Comparison of ENCODE assay signal across 8 mouse cellular contexts in genomic region chr13:75709026-75709778, GRCm38 (mm10). TPM values are rescaled to one million over a fixed set of nuclear protein-coding genes. Genes with fewer than 3 reads are reported as not detected.
A peak's percentile ranks its signal among the peaks of the same experiment; 100 is the strongest.
DNase-seq lines count a peak whose midpoint lies in the region; ATAC-seq and TF ChIP-seq lines count a peak whose summit lies in the region.

No protein-coding gene starts in this region.

- no peak for DNase-seq in kidney, adult 8-10 months
- no peak for DNase-seq in cerebellum, postnatal 25 days
- no peak for DNase-seq in ovary, postnatal 36 days (ENCODE audit: low spot score)

- no peak for TF ChIP-seq POLR2A in myocyte (IDR thresholded peaks at IDR 0.05; ENCODE audit: insufficient read length, low read depth)

- peaks cover 37% of the 10 kb centered on the region for H3K79me2 ChIP-seq in myocyte (ENCODE audit: control insufficient read depth, insufficient read depth)

- H3K4me3 ChIP-seq in kidney, embryonic 14.5 days (ENCODE audit: low read length), result peak overlapping the region; percentile 65
- H3K4me3 ChIP-seq in E14TG2a.4 (replicated peaks; ENCODE audit: low read length) (peak overlapping the region; percentile 90), myocyte (peak overlapping the region; percentile 96)
- peak overlapping the region; percentile 74 for H3K4me3 ChIP-seq in embryonic facial prominence, embryonic 15.5 days (replicated peaks)
- peak overlapping the region; percentile 70 for H3K4me3 ChIP-seq in intestine, embryonic 16.5 days (ENCODE audit: low read length)

- H3ac ChIP-seq in myocyte (ENCODE audit: control insufficient read depth, insufficient read length), result peak overlapping the region; percentile 90

- H3K4me2 ChIP-seq in kidney, embryonic 14.5 days (replicated peaks; ENCODE audit: low read depth, low read length), result peak overlapping the region; percentile 73
- H3K4me2 ChIP-seq in embryonic facial prominence, embryonic 15.5 days (replicated peaks), result peak overlapping the region; percentile 66
- H3K4me2 ChIP-seq in intestine, embryonic 16.5 days (ENCODE audit: low read depth, low read length), result peak overlapping the region; percentile 77
- peak overlapping the region; percentile 84 for H3K4me2 ChIP-seq in myocyte (ENCODE audit: low read depth)

- no peaks in the 10 kb centered on the region for H3K27me3 ChIP-seq in kidney, embryonic 14.5 days (ENCODE audit: control insufficient read depth, insufficient read depth, low read length)
- peaks cover 14% of the 10 kb centered on the region for H3K27me3 ChIP-seq in E14TG2a.4 (ENCODE audit: insufficient read depth, low read length)
- H3K27me3 ChIP-seq in embryonic facial prominence, embryonic 15.5 days, result no peaks in the 10 kb centered on the region
- no peaks in the 10 kb centered on the region for H3K27me3 ChIP-seq in intestine, embryonic 16.5 days (replicated peaks; ENCODE audit: control insufficient read depth, insufficient read depth, low read length)
- H3K27me3 ChIP-seq in myocyte (ENCODE audit: control insufficient read depth, insufficient read depth, insufficient read length), result no peaks in the 10 kb centered on the region

- H3K27ac ChIP-seq in kidney, embryonic 14.5 days (ENCODE audit: low read depth, low read length), result no peak overlapping the region
- peak overlapping the region; percentile 84; the same call in 1 of the 2 replicates for H3K27ac ChIP-seq in embryonic facial prominence, embryonic 15.5 days (replicated peaks)
- no peak overlapping the region for H3K27ac ChIP-seq in intestine, embryonic 16.5 days (ENCODE audit: low read length)

- no peak for ATAC-seq in kidney, embryonic 14.5 days (ENCODE audit: low FRiP score, low TSS enrichment)
- ATAC-seq in embryonic facial prominence, embryonic 15.5 days (ENCODE audit: insufficient number of reproducible peaks, low FRiP score, low TSS enrichment, low read depth), result no peak
- no peak for ATAC-seq in intestine, embryonic 16.5 days

- WGBS in kidney, embryonic 14.5 days, result 46% methylated on average over 4 of the region's 4 CpGs
- WGBS in embryonic facial prominence, embryonic 15.5 days, result 24% methylated on average over 4 of the region's 4 CpGs
- WGBS in intestine, embryonic 16.5 days, result 51% methylated on average over 4 of the region's 4 CpGs

- H3K36me3 ChIP-seq in kidney, embryonic 14.5 days (ENCODE audit: control insufficient read depth, insufficient read depth, low read length), result no peaks in the 10 kb centered on the region
- H3K36me3 ChIP-seq in E14TG2a.4 (ENCODE audit: insufficient read depth, low read length) (peaks cover 6% of the 10 kb centered on the region; the same call in 1 of the 2 replicates), myocyte (ENCODE audit: control insufficient read depth, insufficient read depth) (no peaks in the 10 kb centered on the region)
- no peaks in the 10 kb centered on the region for H3K36me3 ChIP-seq in embryonic facial prominence, embryonic 15.5 days
- no peaks in the 10 kb centered on the region for H3K36me3 ChIP-seq in intestine, embryonic 16.5 days (ENCODE audit: control insufficient read depth, insufficient read depth, low read length)

- H3K9me3 ChIP-seq in kidney, embryonic 14.5 days (ENCODE audit: control insufficient read depth, low read length), result no peaks in the 10 kb centered on the region
- H3K9me3 ChIP-seq in E14TG2a.4 (ENCODE audit: low read length), result no peaks in the 10 kb centered on the region
- no peaks in the 10 kb centered on the region for H3K9me3 ChIP-seq in embryonic facial prominence, embryonic 15.5 days (replicated peaks)
- H3K9me3 ChIP-seq in intestine, embryonic 16.5 days (ENCODE audit: control insufficient read depth, low read length), result no peaks in the 10 kb centered on the region

- H3K9ac ChIP-seq in kidney, embryonic 14.5 days (ENCODE audit: low read depth, low read length), result no peak overlapping the region; the same call in 1 of the 2 replicates
- H3K9ac ChIP-seq in embryonic facial prominence, embryonic 15.5 days, result 0 out of 2 replicates have a peak overlapping the region, but pooled peaks have one; percentile 59
- H3K9ac ChIP-seq in intestine, embryonic 16.5 days (ENCODE audit: low read depth, low read length), result peak overlapping the region; percentile 83; the same call in 1 of the 2 replicates

- peaks cover 2% of the 10 kb centered on the region; the same call in 1 of the 2 replicates for H3K4me1 ChIP-seq in kidney, embryonic 14.5 days (ENCODE audit: control insufficient read depth, insufficient read depth, low read length)
- peaks cover 45% of the 10 kb centered on the region for H3K4me1 ChIP-seq in E14TG2a.4 (replicated peaks; ENCODE audit: low read depth, low read length)
- H3K4me1 ChIP-seq in embryonic facial prominence, embryonic 15.5 days, result peaks cover 11% of the 10 kb centered on the region; the same call in 1 of the 2 replicates
- peaks cover 11% of the 10 kb centered on the region for H3K4me1 ChIP-seq in intestine, embryonic 16.5 days (ENCODE audit: control insufficient read depth, insufficient read depth, low read length)

- no peak for TF ChIP-seq CTCF in E14TG2a.4 (conservative IDR thresholded peaks at IDR 0.05; ENCODE audit: low read length)

TF ChIP-seq in myocyte, 11 proteins besides CTCF, POLR2A, EP300 and RAD21:
- TF ChIP-seq CEBPB (IDR thresholded peaks at IDR 0.05; ENCODE audit: insufficient read depth, poor library complexity, severe bottlenecking) (no peak), E2F4 (IDR thresholded peaks at IDR 0.05; ENCODE audit: insufficient read depth) (no peak), TCF3 (IDR thresholded peaks at IDR 0.05; ENCODE audit: insufficient read length, low read depth) (no peak), MYOD1 (IDR thresholded peaks at IDR 0.05; ENCODE audit: control insufficient read depth in 1 of 3, insufficient read length in 2 of 3, low read depth in 2 of 3) (no peak), USF1 (IDR thresholded peaks at IDR 0.05; ENCODE audit: low read depth) (no peak), TCF12 (IDR thresholded peaks at IDR 0.05; ENCODE audit: insufficient read depth, poor library complexity, severe bottlenecking) (no peak), REST (IDR thresholded peaks at IDR 0.05; ENCODE audit: insufficient read depth, insufficient read length) (no peak), SRF (IDR thresholded peaks at IDR 0.05; ENCODE audit: control insufficient read depth, insufficient read length, low read depth) (no peak), POLR2AphosphoS2 (IDR thresholded peaks at IDR 0.05; ENCODE audit: insufficient read length, low read depth) (no peak), MAX (IDR thresholded peaks at IDR 0.05; ENCODE audit: low read depth) (no peak), MYOG (IDR thresholded peaks at IDR 0.05; ENCODE audit: control insufficient read depth in 1 of 3, insufficient read depth in 1 of 3, insufficient read length in 2 of 3, low read depth in 2 of 3) (no peak)

RNA-seq across cellular contexts. Expression of gene Ell2, which starts 2.6 kb away (rescaled TPM):
- polyA plus RNA-seq in kidney, embryonic 14.5 days (2014; fragmentation: Nextera tagmentation; extraction: Ambion mirVana), result 2.9 and 3.9 TPM in 2 replicates
- polyA plus RNA-seq in embryonic facial prominence, embryonic 15.5 days (2015; fragmentation: Nextera tagmentation; extraction: Ambion mirVana), result 14.1 and 15.3 TPM in 2 replicates
- 4.3 and 4.9 TPM in 2 replicates for polyA plus RNA-seq in intestine, embryonic 16.5 days (2015; fragmentation: Nextera tagmentation; extraction: Ambion mirVana)
- polyA plus RNA-seq in myocyte (2012; fragmentation: generic; extraction: Trizol), result 5.1 TPM
